Mouse (Mus musculus) kidney, embryonic 15.5 days (tissue): ENCODE data around the gene Fbxo21. TPM values are rescaled to one million over a fixed set of nuclear protein-coding genes. Genes with fewer than 3 reads are reported as not detected.

ENCODE experiments used
- ATAC-seq: fragments of 200-750 bp; cut with Nextera tagmentation; replicated peaks from 2 replicates; pipeline ENCODE4 v1.8.0; 2017; ENCODE audit warnings: moderate TSS enrichment; ENCODE audit not compliant: low FRiP score
- H3K27ac ChIP-seq: fragments of 300-500 bp; sonication (generic); 2 replicates; pipeline ENCODE4 v1.5.1; 2015; ENCODE audit warnings: mild to moderate bottlenecking, inconsistent platforms
- H3K27me3 ChIP-seq: fragments of 300-500 bp; sonication (generic); 2 replicates; pipeline ENCODE4 v1.6.1; 2015; ENCODE audit warnings: inconsistent platforms
- H3K36me3 ChIP-seq: fragments of 300-500 bp; sonication (generic); 2 replicates; pipeline ENCODE4 v1.6.1; 2015; ENCODE audit warnings: inconsistent platforms
- H3K4me1 ChIP-seq: fragments of 300-500 bp; sonication (generic); 2 replicates; pipeline ENCODE4 v1.6.1; 2015; ENCODE audit warnings: inconsistent platforms
- H3K4me2 ChIP-seq: fragments of 300-500 bp; sonication (generic); 2 replicates; pipeline ENCODE4 v1.6.1; 2015; ENCODE audit warnings: moderate library complexity, mild to moderate bottlenecking, inconsistent platforms
- H3K4me3 ChIP-seq: fragments of 300-500 bp; sonication (generic); replicated peaks from 2 replicates; pipeline ENCODE4 v1.5.1; 2015; ENCODE audit warnings: mild to moderate bottlenecking, inconsistent platforms
- H3K9ac ChIP-seq: fragments of 300-500 bp; sonication (generic); 2 replicates; pipeline ENCODE4 v1.6.1; 2015; ENCODE audit warnings: mild to moderate bottlenecking, inconsistent platforms
- H3K9me3 ChIP-seq: fragments of 300-500 bp; sonication (generic); replicated peaks from 2 replicates; pipeline ENCODE4 v1.6.1; 2016; ENCODE audit warnings: inconsistent platforms
- WGBS: fragments of 180-500 bp; shearing (Covaris S2); methylation state at CpG from one replicate; pipeline ENCODE4 v1.1.7; 2015; ENCODE audit warnings: mixed read lengths; 5-methylcytosine and 5-hydroxymethylcytosine counted together
- polyA plus RNA-seq: library from polyadenylated mRNA; unstranded; fragments of >200 nt; fragmentation: Nextera tagmentation; extraction: Ambion mirVana; gene quantifications from 2 replicates; pipeline ENCODE4 v1.2.1, GENCODE M21; 2015

Gene Fbxo21
- polyA plus RNA-seq, 1 experiment from 2014 or later, result 78.9 TPM

DNA sequence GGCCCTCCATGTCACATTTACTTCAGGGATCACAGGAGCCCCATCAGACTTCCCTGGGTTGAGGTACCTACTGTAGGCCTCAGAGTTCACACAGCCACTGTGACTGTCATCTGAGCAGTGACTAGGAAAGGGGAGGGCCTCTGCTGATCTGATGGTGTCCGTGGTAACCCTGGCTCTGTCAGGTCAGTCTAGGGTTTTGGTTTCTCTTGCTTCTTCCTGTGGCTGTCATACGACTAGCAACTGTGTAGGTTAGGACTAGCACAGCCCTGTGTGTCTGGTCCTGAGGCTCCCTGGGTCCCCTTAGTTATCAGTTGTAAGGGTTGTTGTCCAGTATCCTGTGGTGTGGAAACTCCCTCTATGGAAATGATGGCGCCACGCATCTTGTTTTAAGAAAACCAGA lies 74.2 kb downstream of the Fbxo21 start:
- ATAC-seq, result no peak
- Histone ChIP-seq H3K36me3 (no peaks in the 10 kb centered on the region), H3K4me1 (peaks cover 10% of the 10 kb centered on the region), H3K9ac (no peak overlapping the region), H3K9me3 (no peaks in the 10 kb centered on the region), H3K4me3 (no peak overlapping the region), H3K27ac (no peak overlapping the region), H3K4me2 (no peak overlapping the region), H3K27me3 (no peaks in the 10 kb centered on the region)
- WGBS, result 60% methylated on average over 4 of the region's 4 CpGs

DNA sequence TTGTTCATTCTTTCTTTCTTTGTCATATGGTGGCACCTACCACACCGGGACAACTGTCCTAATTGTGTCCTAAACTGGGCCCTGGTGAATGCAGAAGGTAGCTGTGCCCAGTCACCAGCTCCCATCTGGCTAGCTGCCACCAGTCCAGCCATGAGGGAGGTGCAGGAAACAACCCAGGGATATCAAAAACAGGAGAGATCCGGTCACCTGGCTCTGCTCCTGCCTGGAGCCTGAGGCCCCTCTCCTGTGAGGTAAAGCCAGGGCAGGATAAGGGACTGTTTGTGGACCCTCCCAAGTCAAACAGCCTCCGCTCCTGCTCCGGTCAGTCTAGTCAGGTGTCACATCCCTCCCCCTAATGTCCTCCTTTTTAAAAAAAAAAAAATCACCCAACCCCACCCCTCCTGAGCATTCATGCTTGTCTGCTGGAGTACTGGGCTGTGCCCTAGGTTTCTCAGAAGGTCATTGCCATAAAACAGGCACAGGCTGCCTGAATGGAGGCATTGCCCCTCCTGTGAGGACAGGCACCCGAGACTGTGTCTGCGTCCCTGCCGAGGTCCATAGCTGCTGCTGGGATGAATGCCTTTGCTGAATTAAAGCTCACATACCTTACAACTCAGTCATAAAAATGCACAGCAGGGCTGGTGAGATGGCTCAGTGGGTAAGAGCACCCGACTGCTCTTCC lies 75.6 kb downstream of the Fbxo21 start:
- Histone ChIP-seq H3K27me3 (no peaks in the 10 kb centered on the region), H3K36me3 (no peaks in the 10 kb centered on the region), H3K4me2 (no peak overlapping the region), H3K4me1 (peaks cover 19% of the 10 kb centered on the region), H3K9ac (no peak overlapping the region), H3K27ac (peak overlapping the region; percentile 66), H3K9me3 (no peaks in the 10 kb centered on the region), H3K4me3 (no peak overlapping the region)
- 42% methylated on average over 8 of the region's 8 CpGs for WGBS
- peak; percentile 77 for ATAC-seq

GRCm38 (mm10) chr5:118053205-118053604 lies 76.7 kb downstream of the Fbxo21 start:
- WGBS, result 85% methylated on average over 2 of the region's 2 CpGs
- Histone ChIP-seq H3K36me3 (no peaks in the 10 kb centered on the region), H3K9me3 (no peaks in the 10 kb centered on the region), H3K9ac (no peak overlapping the region), H3K27me3 (no peaks in the 10 kb centered on the region), H3K4me1 (peaks cover 26% of the 10 kb centered on the region), H3K4me3 (no peak overlapping the region), H3K4me2 (no peak overlapping the region), H3K27ac (peak overlapping the region; percentile 66; the same call in 1 of the 2 replicates)
- ATAC-seq, result no peak

DNA sequence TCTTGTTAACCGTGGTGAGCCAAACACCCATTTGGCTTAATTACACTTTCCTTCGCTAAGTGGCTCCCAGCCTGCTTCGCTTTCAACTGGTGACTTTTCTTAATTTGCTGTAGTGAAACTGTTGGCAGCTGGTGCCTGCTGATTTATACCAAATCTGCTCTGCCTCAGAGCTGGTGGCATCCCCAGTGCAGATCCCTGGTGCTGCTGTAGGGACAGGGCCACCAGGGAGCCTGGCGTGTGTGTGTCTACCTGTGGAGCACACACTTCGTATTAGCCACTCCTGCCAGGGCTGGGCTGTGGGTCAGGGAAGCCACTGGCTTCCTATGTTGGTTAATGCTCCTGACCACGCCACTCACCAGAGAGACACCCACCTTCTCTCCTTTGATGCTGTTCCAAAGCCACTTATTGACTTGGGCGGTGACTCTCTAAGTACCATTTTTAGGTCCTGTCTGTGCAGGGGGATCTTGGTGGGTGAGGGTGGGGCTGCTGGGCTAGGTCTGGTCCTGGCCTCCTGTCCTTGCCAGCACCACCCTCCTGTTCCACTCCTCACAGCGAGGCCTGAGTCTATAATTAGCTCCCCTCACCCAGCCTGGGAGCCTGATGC lies 81.1 kb downstream of the Fbxo21 start:
- WGBS, result 31% methylated on average over 8 of the region's 8 CpGs
- ATAC-seq, result no peak
- H3K27ac ChIP-seq, result peak overlapping the region; percentile 29; the same call in 1 of the 2 replicates

GRCm38 (mm10) chr5:118058858-118059257 lies 82.3 kb downstream of the Fbxo21 start:
- H3K27ac ChIP-seq, result no peak overlapping the region
- ATAC-seq, result no peak
- H3K4me2 ChIP-seq, result no peak overlapping the region
- H3K27me3 ChIP-seq, result no peaks in the 10 kb centered on the region
- H3K9ac ChIP-seq, result no peak overlapping the region
- no peaks in the 10 kb centered on the region for H3K36me3 ChIP-seq
- peaks cover 27% of the 10 kb centered on the region for H3K4me1 ChIP-seq
- H3K9me3 ChIP-seq, result no peaks in the 10 kb centered on the region
- WGBS, result 88% methylated on average over 10 of the region's 10 CpGs
- H3K4me3 ChIP-seq, result no peak overlapping the region

More for the DNA sequence above, 81.1 kb downstream of the Fbxo21 start:
- Histone ChIP-seq H3K4me2 (no peak overlapping the region), H3K9me3 (no peaks in the 10 kb centered on the region), H3K4me3 (no peak overlapping the region), H3K9ac (no peak overlapping the region), H3K4me1 (peaks cover 21% of the 10 kb centered on the region), H3K27me3 (no peaks in the 10 kb centered on the region), H3K36me3 (no peaks in the 10 kb centered on the region)

DNA sequence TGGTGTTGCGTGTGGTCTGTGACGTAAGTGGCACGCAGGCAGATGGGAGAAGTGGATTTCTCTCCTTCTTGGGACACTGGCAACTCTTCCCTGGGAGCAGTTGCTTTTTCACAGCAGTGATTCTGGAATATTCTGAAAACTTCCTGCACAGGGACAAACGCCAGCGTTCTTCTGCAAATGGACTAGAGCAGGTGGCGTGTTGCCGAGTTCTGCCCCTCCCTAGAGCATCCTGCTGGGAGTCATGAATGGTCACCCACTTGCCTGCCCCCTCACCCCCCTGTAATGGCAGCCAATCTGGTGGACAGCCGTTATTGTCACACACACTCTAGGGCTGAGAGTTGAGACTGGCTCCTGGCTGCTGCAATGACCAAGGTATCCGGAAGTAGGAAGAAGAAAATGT lies 83.1 kb downstream of the Fbxo21 start:
- ATAC-seq, result no peak
- no peak overlapping the region for H3K4me2 ChIP-seq
- 0 out of 2 replicates have a peak, but pooled peaks cover 3% of the 10 kb centered on the region for H3K36me3 ChIP-seq
- no peak overlapping the region for H3K27ac ChIP-seq
- H3K9me3 ChIP-seq, result no peaks in the 10 kb centered on the region
- H3K4me1 ChIP-seq, result peaks cover 35% of the 10 kb centered on the region
- H3K4me3 ChIP-seq, result no peak overlapping the region
- 86% methylated on average over 9 of the region's 9 CpGs for WGBS
- H3K27me3 ChIP-seq, result no peaks in the 10 kb centered on the region
- H3K9ac ChIP-seq, result no peak overlapping the region

Other genes with a start within 250 kb of the Fbxo21 start
- 0.92 and 0.96 TPM in 2 replicates for gene Nos1, start 195.7 kb upstream of the Fbxo21 start, polyA plus RNA-seq
- 17.1 and 18.6 TPM in 2 replicates for gene Tesc, start 51.0 kb downstream of the Fbxo21 start, polyA plus RNA-seq
- gene Fbxw8, start 178.7 kb downstream of the Fbxo21 start, polyA plus RNA-seq, result 25.7 and 28.9 TPM in 2 replicates
- gene Hrk, start 187.9 kb downstream of the Fbxo21 start, polyA plus RNA-seq, result 0.09 and 0.12 TPM in 2 replicates